Mouse (Mus musculus): ENCODE measurements around the gene Hist1h2ah.
"Not testable (repeated sequence)": the region's sequence is repeated elsewhere in the genome, so short reads cannot be mapped to it uniquely, and the experiment has no call there.

Hist1h2ah gene

GRCm38 (mm10) chr13:22035267-22036148 lies at the start of gene Hist1h2ah, which contains the start of gene Hist1h2bk:
Gene Hist1h2ah, minus strand, starts transcription at chr13:22035568.
Gene Hist1h2bk, plus strand, starts transcription at chr13:22035870.
- ATAC-seq (ENCODE audit: low TSS enrichment): peak; percentile 100

GRCm38 (mm10) chr13:22084140-22084539 lies 48.8 kb upstream of the Hist1h2ah start, which contains the start of gene Vmn1r188:
Gene Vmn1r188, plus strand, starts transcription at chr13:22084440.
- ATAC-seq (ENCODE audit: low TSS enrichment): not testable (repeated sequence)

- no peak for ATAC-seq (ENCODE audit: low TSS enrichment)
These were observed 28.1 kb upstream of the Hist1h2ah start for GRCm38 (mm10) chr13:22063468-22063867.

- ATAC-seq (ENCODE audit: low TSS enrichment): no peak
These were observed 26.1 kb upstream of the Hist1h2ah start for GRCm38 (mm10) chr13:22061422-22061821.

- no peak for ATAC-seq (ENCODE audit: low TSS enrichment)
These were observed 18.4 kb upstream of the Hist1h2ah start for GRCm38 (mm10) chr13:22053754-22054153.

- ATAC-seq (ENCODE audit: low TSS enrichment): no peak
These were observed 16.1 kb upstream of the Hist1h2ah start for GRCm38 (mm10) chr13:22051523-22051859.

- ATAC-seq (ENCODE audit: low TSS enrichment): peak; percentile 94
These were observed 15.5 kb upstream of the Hist1h2ah start for GRCm38 (mm10) chr13:22050591-22051522.

- ATAC-seq (ENCODE audit: low TSS enrichment): 0 out of 2 replicates have a peak, but pooled peaks have one; percentile 9
These were observed 14.5 kb upstream of the Hist1h2ah start for GRCm38 (mm10) chr13:22049737-22050440.

- no peak for ATAC-seq (ENCODE audit: low TSS enrichment)
These were observed 13.7 kb upstream of the Hist1h2ah start for GRCm38 (mm10) chr13:22049041-22049440.

- no peak for ATAC-seq (ENCODE audit: low TSS enrichment)
These were observed 9.9 kb upstream of the Hist1h2ah start for GRCm38 (mm10) chr13:22045311-22045710.

GRCm38 (mm10) chr13:22044432-22045155 lies 9.2 kb upstream of the Hist1h2ah start:
- ATAC-seq (ENCODE audit: low TSS enrichment): no peak

GRCm38 (mm10) chr13:22043503-22044431 lies 8.4 kb upstream of the Hist1h2ah start:
- peak; percentile 62 for ATAC-seq (ENCODE audit: low TSS enrichment)

- ATAC-seq (ENCODE audit: low TSS enrichment): peak; percentile 91
These were observed 7.5 kb upstream of the Hist1h2ah start, which contains the start of the genes Hist1h2ag and Hist1h2bj for GRCm38 (mm10) chr13:22042568-22043502. Gene Hist1h2ag, minus strand, starts transcription at chr13:22042944. Gene Hist1h2bj, plus strand, starts transcription at chr13:22043214.

GRCm38 (mm10) chr13:22041651-22042567 lies 6.5 kb upstream of the Hist1h2ah start:
- ATAC-seq (ENCODE audit: low TSS enrichment): no peak

GRCm38 (mm10) chr13:22041142-22041536 lies 5.8 kb upstream of the Hist1h2ah start, which contains the start of gene Hist1h4i:
Gene Hist1h4i, minus strand, starts transcription at chr13:22041362.
- peak; percentile 81 for ATAC-seq (ENCODE audit: low TSS enrichment)

- ATAC-seq (ENCODE audit: low TSS enrichment): no peak
These were observed 5.2 kb upstream of the Hist1h2ah start for GRCm38 (mm10) chr13:22040464-22041141.
